Mouse (Mus musculus): ENCODE data around the gene Gh. TPM values are rescaled to one million over a fixed set of nuclear protein-coding genes. Genes with fewer than 3 reads are reported as not detected.
A peak's percentile ranks its signal among the peaks of the same experiment; 100 is the strongest.

Gene Gh
- total RNA-seq, 2 experiments from 2014 or later, result 0.37 TPM; not detected in 1

DNA sequence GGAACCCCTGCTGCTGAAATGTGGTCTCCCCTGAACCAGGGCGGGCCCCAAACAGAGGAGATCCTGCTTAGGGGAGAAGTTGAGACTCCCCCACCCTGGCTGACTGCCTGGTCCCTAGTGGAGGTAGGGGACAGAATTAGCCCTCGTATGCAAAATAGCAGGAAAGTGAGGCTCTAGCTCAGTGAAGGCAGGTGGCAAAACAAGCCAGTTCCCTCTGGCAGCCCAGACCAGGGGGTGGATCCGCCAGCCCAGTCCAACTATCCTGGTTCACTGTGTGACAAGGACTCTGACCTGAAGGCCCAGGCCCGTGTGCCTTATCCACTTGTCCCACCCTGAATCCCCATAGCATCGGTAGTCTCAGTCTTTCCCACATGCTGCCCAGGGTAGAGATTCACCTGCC lies 8.5 kb upstream of the Gh start:
- no peak for DNase-seq (ENCODE audit: low spot score in 2 of 2)

DNA sequence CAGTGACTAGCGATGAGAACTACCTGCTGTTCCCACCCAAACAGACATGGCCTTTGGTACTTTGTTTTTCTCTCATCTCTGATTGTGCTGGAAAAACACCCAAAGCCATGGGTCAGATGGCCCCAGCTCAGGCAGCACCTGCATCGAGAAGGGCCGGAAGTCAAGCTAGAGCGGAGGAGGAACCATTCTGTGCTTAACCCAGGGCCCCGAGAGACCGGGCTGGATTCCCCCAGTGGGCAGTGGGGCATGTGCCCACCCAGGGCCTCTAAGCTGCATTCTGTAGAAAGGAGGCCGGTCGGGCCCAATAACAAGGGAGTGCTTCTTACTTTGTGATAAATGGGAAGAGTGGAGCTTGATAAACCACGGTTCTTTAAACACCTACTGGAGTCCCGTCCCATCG lies 6.5 kb upstream of the Gh start:
- DNase-seq (ENCODE audit: low spot score in 2 of 2), result no peak

- no peak for DNase-seq (ENCODE audit: low spot score in 2 of 2)
Measured at GRCm38 (mm10) chr11:106307432-106307831, 5.8 kb upstream of the Gh start.

DNA sequence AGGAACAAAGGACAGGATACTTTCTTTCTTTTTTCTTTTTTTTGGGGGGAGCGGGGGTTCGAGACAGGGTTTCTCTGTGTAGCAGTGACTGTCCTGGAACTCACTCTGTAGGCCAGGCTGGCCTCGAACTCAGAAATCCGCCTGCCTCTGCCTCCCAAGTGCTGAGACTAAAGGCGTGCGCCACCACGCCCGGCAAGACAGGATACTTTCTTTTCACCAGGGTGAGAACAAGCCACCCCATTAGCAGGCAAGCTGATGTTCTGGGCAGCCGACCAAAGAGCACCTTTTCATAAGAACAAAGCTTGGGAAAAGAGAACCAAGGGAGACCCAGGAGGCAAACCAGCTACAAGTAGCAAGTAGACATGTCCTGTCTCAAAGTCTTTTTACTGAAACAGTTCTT lies 5.1 kb upstream of the Gh start:
- DNase-seq (ENCODE audit: low spot score in 2 of 2), result no peak

GRCm38 (mm10) chr11:106306065-106306385 lies 4.4 kb upstream of the Gh start:
- DNase-seq (ENCODE audit: low spot score in 2 of 2), result no peak

- DNase-seq (ENCODE audit: low spot score in 2 of 2), result no peak
Measured at GRCm38 (mm10) chr11:106305348-106306064, 3.8 kb upstream of the Gh start.

GRCm38 (mm10) chr11:106302634-106303033 lies 969 bp upstream of the Gh start:
- DNase-seq (ENCODE audit: low spot score in 2 of 2), result no peak

GRCm38 (mm10) chr11:106291861-106292260 lies 9.8 kb downstream of the Gh start:
- no peak for DNase-seq (ENCODE audit: low spot score in 2 of 2)

DNA sequence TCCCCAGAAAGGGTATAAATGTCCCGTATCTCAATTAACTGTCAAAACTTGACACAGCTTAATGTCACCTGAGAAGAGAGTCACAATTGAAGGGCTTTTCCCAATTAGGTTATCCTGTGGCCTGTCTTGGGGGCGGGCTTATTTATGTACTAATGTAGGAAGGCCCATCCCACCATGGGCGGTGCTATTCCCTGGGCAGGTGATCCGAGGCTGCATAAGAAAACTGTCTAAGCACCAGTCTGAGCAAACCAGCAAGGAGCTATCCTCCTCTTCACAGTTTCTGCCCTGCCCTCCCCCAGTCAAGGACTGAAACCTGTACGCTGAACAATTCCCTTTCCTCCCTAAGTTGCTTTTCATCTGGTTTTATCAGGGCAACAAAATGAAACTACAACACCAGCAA lies 11.3 kb downstream of the Gh start:
- no peak for DNase-seq (ENCODE audit: low spot score in 2 of 2)

DNA sequence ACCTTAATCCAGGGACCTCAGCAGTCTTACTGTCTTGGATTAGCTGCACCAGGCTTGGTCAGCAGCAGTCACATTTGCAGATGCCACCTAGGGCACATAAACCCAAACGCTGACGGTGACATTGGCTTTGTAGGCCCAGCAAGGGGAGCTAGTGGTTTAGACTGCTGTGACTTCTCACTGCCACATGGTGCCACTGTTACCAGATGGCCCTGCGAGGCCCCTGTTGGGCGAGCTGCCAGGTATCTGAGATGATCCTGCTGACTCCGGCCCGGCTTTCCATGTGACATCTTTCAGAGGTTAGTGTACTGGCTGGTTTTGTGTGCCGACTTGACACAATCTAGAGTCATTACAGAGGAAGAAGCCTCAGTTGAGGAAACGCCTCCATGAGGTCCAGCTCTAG lies 12.3 kb downstream of the Gh start:
- peak; percentile 56 to 78 for DNase-seq (ENCODE audit: low spot score in 2 of 2)

- no peak for DNase-seq (ENCODE audit: low spot score in 2 of 2)
Measured at GRCm38 (mm10) chr11:106286987-106287386, 14.7 kb downstream of the Gh start.

GRCm38 (mm10) chr11:106286206-106286605 lies 15.5 kb downstream of the Gh start:
- DNase-seq (ENCODE audit: low spot score in 2 of 2), result no peak

- no peak for DNase-seq (ENCODE audit: low spot score in 2 of 2)
Measured at GRCm38 (mm10) chr11:106284126-106284525, 17.5 kb downstream of the Gh start.

- DNase-seq (ENCODE audit: low spot score in 2 of 2), result no peak
Measured at GRCm38 (mm10) chr11:106283371-106283770, 18.3 kb downstream of the Gh start.

DNA sequence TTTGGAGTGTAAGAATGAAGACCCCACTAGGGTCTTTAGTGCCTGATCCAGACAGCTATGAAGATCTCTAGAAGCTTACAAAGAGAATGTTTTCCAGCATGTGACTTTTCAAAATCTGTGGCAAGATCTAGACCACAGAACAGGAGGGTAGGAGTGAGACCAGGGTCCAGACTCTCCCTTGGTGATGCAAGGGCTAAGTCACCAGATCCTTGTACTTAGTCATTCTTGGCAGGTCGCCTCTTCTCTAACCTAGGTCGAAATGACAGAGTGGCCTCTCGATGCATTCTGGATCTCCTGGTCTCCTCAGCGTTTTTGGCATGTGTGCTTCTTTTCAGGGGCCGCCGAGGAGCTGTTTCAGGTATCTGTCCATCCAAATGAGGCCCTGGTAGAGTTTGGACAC lies 19.2 kb downstream of the Gh start:
- DNase-seq (ENCODE audit: low spot score in 2 of 2), result no peak

- peak; percentile 84 to 86 for DNase-seq (ENCODE audit: low spot score in 2 of 2)
Measured at GRCm38 (mm10) chr11:106276454-106276853, 25.2 kb downstream of the Gh start, which contains the start of gene Tcam1. Gene Tcam1 (plus strand): TSS chr11:106276672.

- no peak for DNase-seq (ENCODE audit: low spot score in 2 of 2)
Measured at GRCm38 (mm10) chr11:106274971-106275411, 26.7 kb downstream of the Gh start.

DNA sequence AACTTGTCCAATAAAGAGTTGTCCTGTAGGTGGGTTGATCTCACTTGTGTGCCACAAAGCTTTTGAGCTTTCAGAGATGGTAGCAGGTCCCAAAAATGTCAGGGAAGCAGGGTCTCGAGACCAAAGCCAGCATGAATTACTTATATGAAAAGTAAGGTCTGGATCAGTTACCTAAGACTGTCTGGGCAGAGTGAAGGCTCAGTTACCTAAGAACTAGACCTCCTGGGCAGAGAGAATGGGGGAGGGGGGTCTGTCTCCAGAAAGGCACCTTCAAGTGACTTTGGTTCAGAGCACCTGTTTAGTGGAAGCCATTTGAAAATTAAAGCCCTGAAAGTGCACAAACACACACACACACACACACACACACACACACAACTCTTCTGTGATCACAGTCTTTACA lies 27.3 kb downstream of the Gh start:
- DNase-seq (ENCODE audit: low spot score in 2 of 2), result no peak

DNA sequence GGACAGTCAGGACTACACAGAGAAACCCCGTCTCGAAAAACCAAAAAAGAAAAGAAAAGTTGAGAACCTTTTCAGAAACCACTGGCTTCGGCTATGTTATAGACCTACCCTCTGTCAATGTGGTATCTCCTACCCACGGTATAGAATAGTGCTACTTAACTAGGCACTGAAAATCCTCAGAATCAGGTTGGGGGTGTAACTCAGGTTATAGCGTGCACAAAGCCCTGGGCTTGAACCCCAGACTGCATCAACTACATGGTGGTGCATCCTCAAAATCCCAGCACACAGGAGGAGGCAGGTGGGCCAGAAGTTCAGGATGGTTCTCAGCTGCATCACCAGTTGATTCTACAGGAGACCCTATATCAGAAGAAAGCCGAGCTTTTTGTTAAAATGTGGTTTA lies 27.9 kb downstream of the Gh start:
- no peak for DNase-seq (ENCODE audit: low spot score in 2 of 2)

DNA sequence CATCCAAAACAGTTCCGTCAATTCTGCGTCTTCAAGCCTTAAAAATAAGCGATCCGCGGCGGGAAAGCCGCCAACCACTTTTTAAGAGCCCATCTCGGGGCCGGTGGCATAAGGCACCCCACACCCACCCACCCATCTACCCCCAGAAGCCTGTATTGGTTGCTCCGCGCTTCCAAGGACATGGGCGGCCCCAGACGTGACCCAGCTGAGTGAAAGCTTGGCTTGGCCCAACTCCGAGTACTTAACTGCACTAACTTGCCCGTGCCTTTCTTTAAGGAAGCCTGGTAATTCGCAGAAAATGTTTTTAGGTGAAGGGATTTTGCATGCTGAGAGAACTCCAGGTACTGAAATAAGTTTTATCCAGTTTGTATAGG lies 28.4 kb downstream of the Gh start:
- no peak for DNase-seq (ENCODE audit: low spot score in 2 of 2)

DNA sequence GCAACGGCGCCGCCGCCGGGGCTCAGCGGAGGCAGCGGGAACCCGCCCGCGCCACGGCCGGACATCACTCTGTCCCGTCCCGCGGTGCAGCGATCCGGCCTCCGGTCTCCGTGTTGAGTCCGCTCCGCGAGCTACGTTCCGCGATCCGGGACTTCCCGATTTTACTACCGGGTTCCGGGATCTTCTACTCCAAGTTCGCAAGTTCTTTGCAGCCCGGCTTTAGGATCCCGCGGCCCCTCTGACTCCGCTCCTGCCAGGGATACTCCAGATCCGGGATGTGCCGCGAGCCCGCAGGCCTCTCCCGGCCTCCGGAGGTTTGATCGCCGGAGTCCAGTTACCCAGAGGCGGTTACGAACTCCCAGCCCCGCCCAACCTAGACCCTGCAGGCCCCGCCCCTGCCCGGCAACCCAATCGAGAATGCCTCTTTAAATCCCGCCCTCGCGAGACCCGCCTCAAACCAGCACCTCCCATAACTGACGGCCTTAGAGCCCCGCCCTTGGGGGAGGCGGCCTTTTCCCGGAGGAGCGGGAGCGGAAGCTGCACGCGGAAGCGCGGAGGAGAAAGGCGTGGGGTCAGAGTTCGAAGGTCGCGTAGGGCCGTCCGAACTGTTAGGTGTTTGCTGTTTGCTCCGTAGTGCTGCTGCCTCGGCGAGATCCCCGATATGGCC lies 28.9 kb downstream of the Gh start, which contains the start of gene Smarcd2:
Gene Smarcd2 (minus strand): TSS at position 329 of the 667 bp plus-strand sequence.
- peak; percentile 90 to 100 for DNase-seq (ENCODE audit: low spot score in 2 of 2)

DNA sequence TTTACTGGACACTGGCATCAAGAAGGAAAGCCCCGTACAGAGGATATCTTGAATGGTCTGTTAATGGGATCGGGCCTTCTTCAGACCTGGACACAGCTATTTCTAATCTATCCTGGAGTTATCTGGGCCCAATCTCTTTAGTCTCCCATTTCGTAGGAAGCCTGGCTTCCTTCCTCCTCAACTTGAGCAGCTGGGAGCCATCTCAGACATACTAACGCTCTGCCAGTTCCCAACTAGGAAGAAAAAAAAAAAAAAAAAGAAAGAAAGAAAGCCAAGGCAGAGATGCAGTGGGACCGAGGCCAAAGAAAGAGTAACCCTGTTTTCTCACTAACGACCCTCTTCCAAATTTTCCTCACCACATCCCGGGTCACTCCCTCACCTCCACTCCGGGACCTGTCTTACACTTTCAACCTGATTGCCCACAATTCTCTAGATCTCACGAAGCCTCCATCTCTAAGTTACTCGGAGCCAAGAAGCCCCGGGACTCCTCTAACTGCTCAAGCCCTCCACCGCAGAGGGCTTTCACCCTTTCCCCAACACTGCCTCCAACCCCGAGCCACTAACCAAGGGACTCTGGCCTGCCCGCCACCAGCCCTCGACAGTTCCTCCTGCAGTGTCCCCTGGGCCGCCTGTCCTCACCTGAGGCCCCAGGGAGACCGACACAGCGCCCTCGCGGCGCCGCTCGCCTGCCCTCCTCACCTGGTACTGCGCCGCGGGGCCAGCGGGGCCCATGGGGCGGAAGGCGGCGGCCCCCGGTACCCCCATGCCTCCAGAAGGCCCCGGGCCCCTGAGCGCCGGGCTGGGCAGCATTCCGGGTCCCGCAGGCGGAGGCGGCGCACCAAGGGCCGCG lies 29.6 kb downstream of the Gh start:
- DNase-seq (ENCODE audit: low spot score in 2 of 2), result no peak
